Mouse (Mus musculus): ENCODE results near the gene Rhbdd1. TPM values are rescaled to one million over a fixed set of nuclear protein-coding genes. Genes with fewer than 3 reads are reported as not detected.

Gene Rhbdd1
- polyA plus RNA-seq, 1 experiment from 2014 or later: 12.1 TPM

DNA sequence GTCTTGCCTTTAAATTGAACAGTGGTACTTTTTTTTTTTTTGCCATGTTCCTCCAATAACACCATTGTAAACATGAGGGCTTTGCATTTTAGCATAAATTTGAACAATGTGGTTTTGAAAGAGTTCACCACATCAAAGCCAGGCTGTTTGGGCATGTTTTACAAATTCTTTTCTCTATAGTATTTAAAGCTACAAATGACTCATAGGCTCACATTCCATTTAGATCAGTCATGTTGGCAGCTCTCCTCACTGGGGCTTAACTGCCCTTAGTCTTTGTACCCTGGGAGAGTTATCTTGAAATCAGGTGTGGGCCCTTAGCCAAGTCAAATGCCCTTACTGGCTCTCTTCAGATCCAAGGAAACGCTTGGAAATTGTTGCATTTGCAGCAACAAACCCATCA, 112.8 kb downstream of the Rhbdd1 start:
- no peaks in the 10 kb centered on the region for H3K27me3 ChIP-seq (ENCODE audit: control insufficient read depth, insufficient read depth, low read length)
- WGBS: 25% methylated on average over 1 of the region's 1 CpGs
- no peak overlapping the region for H3K4me3 ChIP-seq (replicated peaks; ENCODE audit: low read length)
- H3K4me2 ChIP-seq (ENCODE audit: low read depth, low read length): no peak overlapping the region
- H3K9ac ChIP-seq (ENCODE audit: low read length): no peak overlapping the region
- ATAC-seq (ENCODE audit: insufficient read depth, low FRiP score): peak; percentile 88
- no peaks in the 10 kb centered on the region for H3K36me3 ChIP-seq (ENCODE audit: control insufficient read depth, insufficient read depth, low read length)
- peak overlapping the region; percentile 54 for H3K27ac ChIP-seq (ENCODE audit: low read length)
- no peaks in the 10 kb centered on the region for H3K9me3 ChIP-seq (replicated peaks; ENCODE audit: control insufficient read depth, low read length)
- H3K4me1 ChIP-seq (ENCODE audit: control insufficient read depth, insufficient read depth, low read length): peaks cover 6% of the 10 kb centered on the region; the same call in 1 of the 2 replicates

DNA sequence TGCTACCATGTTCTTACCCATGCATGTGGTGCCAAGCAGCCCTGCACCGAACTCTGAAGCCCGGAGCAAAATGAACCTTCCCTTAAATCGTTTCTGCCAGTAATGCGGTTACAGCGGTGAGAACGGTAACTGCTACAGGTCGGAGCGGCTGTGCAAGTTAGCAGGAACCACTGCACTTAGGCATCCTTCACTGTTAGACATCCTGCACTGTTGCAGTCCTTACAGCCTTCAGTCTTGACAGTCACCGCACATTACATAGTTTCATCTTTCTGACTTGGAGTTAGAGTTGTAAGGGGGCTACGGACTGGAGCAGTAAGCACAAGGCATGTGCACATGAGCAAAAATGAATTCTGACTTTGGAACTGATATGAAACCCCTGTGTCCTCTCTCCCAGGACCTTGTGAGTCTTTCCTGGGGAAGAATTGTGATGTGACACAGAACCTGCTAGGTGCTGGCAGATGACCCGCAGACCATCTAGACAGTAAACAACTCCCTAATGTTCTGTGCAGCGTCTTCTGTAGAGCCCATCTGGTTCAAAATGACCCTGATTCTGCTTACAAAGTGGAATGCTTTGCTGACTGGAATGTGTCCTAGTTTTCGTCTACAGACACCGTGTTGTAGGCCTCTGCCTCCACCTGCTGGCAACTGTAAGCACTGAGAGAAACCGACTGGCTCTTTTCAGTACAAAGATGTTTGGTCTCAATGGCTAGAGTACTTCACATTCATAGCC, 116.8 kb downstream of the Rhbdd1 start:
- H3K4me1 ChIP-seq (ENCODE audit: control insufficient read depth, insufficient read depth, low read length): peaks cover 6% of the 10 kb centered on the region; the same call in 1 of the 2 replicates
- H3K4me2 ChIP-seq (ENCODE audit: low read depth, low read length): no peak overlapping the region
- H3K27ac ChIP-seq (ENCODE audit: low read length): no peak overlapping the region
- ATAC-seq (ENCODE audit: insufficient read depth, low FRiP score): 0 out of 2 replicates have a peak, but pooled peaks have one; percentile 38
- no peak overlapping the region for H3K4me3 ChIP-seq (replicated peaks; ENCODE audit: low read length)
- WGBS: 57% methylated on average over 15 of the region's 15 CpGs
- H3K27me3 ChIP-seq (ENCODE audit: control insufficient read depth, insufficient read depth, low read length): no peaks in the 10 kb centered on the region
- H3K9me3 ChIP-seq (replicated peaks; ENCODE audit: control insufficient read depth, low read length): no peaks in the 10 kb centered on the region
- H3K36me3 ChIP-seq (ENCODE audit: control insufficient read depth, insufficient read depth, low read length): no peaks in the 10 kb centered on the region
- no peak overlapping the region for H3K9ac ChIP-seq (ENCODE audit: low read length)

DNA sequence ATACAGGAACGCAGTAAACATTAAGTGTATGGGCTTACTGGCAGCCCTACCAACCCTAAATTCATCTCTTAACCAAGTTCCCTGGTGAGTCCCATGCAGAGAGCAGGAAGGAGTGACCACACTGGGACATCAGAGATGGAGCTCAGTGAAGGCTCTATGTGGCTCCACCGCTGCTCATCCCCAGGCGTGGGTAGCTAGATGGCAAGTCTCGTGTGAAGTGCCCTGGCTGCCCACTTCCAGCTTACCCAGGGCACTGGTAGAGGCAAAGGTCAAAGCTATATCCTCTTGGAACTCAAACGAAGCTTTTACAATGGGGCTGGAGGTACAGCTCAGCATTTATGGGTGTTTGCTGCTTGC, 117.4 kb downstream of the Rhbdd1 start:
- Histone ChIP-seq H3K4me3 (replicated peaks; ENCODE audit: low read length) (no peak overlapping the region), H3K9me3 (replicated peaks; ENCODE audit: control insufficient read depth, low read length) (no peaks in the 10 kb centered on the region), H3K4me1 (ENCODE audit: control insufficient read depth, insufficient read depth, low read length) (peaks cover 5% of the 10 kb centered on the region; the same call in 1 of the 2 replicates), H3K36me3 (ENCODE audit: control insufficient read depth, insufficient read depth, low read length) (no peaks in the 10 kb centered on the region), H3K9ac (ENCODE audit: low read length) (no peak overlapping the region), H3K27me3 (ENCODE audit: control insufficient read depth, insufficient read depth, low read length) (no peaks in the 10 kb centered on the region), H3K27ac (ENCODE audit: low read length) (no peak overlapping the region), H3K4me2 (ENCODE audit: low read depth, low read length) (no peak overlapping the region)
- no peak for ATAC-seq (ENCODE audit: insufficient read depth, low FRiP score)
- WGBS: 74% methylated on average over 5 of the region's 5 CpGs

DNA sequence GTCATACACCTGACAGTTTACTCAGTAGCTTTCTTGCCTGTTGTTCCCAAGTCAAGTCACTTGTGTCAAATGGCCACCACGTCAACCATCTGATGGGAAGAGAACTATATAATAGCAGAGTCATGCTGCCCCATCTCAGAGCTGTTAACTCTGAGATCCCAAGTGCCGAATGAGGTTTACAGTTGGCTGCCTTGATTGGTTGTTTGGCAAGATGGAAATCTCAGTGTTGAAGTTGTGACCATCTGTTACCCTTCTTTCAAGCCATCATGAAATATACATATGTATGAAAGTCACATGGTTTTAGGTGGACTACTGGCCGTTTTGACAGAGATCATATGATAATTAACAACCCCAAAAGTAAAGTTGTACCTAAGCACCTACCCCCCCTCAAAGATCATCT, 121.0 kb downstream of the Rhbdd1 start:
- Histone ChIP-seq H3K27me3 (ENCODE audit: control insufficient read depth, insufficient read depth, low read length) (no peaks in the 10 kb centered on the region), H3K36me3 (ENCODE audit: control insufficient read depth, insufficient read depth, low read length) (no peaks in the 10 kb centered on the region), H3K4me2 (ENCODE audit: low read depth, low read length) (no peak overlapping the region), H3K27ac (ENCODE audit: low read length) (no peak overlapping the region), H3K4me3 (replicated peaks; ENCODE audit: low read length) (no peak overlapping the region), H3K4me1 (ENCODE audit: control insufficient read depth, insufficient read depth, low read length) (no peaks in the 10 kb centered on the region), H3K9me3 (replicated peaks; ENCODE audit: control insufficient read depth, low read length) (no peaks in the 10 kb centered on the region), H3K9ac (ENCODE audit: low read length) (no peak overlapping the region)
- no peak for ATAC-seq (ENCODE audit: insufficient read depth, low FRiP score)
- WGBS: 78% methylated on average over 3 of the region's 3 CpGs

DNA sequence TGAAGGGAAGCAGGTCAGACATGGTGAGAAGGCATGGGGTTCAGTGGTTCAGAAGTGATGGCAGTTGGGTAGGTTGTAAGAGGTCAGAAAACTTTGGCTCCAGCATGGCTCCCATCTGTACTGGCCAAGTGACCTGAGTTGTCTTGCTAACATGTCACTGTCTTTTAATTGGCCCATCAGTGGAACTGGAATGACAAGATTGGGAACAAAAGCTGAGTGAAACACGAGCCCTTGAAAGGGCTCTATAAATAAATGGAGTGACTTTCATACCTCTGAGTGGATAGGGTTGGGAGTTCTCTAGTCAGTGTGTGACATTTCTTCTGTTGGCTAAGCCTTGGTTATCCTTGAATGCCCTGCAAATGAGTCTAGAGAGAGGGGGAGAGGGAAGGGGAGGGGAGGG, 123.9 kb downstream of the Rhbdd1 start:
- no peak overlapping the region for H3K9ac ChIP-seq (ENCODE audit: low read length)
- H3K27me3 ChIP-seq (ENCODE audit: control insufficient read depth, insufficient read depth, low read length): no peaks in the 10 kb centered on the region
- WGBS: 49% methylated on average over 1 of the region's 1 CpGs
- no peak overlapping the region for H3K27ac ChIP-seq (ENCODE audit: low read length)
- no peak overlapping the region for H3K4me2 ChIP-seq (ENCODE audit: low read depth, low read length)
- no peaks in the 10 kb centered on the region for H3K9me3 ChIP-seq (replicated peaks; ENCODE audit: control insufficient read depth, low read length)
- no peaks in the 10 kb centered on the region for H3K36me3 ChIP-seq (ENCODE audit: control insufficient read depth, insufficient read depth, low read length)
- ATAC-seq (ENCODE audit: insufficient read depth, low FRiP score): no peak
- H3K4me1 ChIP-seq (ENCODE audit: control insufficient read depth, insufficient read depth, low read length): no peaks in the 10 kb centered on the region
- no peak overlapping the region for H3K4me3 ChIP-seq (replicated peaks; ENCODE audit: low read length)

DNA sequence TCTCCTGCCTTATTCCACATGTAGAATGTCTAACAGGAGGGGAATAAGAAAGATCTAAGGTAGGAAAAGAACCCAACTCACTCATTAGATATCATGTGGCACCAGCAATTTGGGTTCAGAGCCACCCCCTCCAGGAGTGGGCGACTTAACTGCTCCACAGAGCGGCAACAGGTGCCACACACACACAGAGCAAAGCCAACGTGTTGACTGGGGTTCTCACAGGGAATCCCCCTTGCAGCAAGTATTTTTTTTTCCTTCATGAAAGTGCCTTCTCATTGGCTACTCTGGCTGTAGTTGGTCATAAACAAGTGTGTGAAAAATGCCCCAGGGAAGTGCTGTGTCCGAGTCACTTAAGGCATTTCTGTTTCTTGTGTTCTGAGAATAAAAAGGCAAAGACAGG, 127.3 kb downstream of the Rhbdd1 start:
- no peak overlapping the region for H3K27ac ChIP-seq (ENCODE audit: low read length)
- H3K36me3 ChIP-seq (ENCODE audit: control insufficient read depth, insufficient read depth, low read length): no peaks in the 10 kb centered on the region
- ATAC-seq (ENCODE audit: insufficient read depth, low FRiP score): no peak

DNA sequence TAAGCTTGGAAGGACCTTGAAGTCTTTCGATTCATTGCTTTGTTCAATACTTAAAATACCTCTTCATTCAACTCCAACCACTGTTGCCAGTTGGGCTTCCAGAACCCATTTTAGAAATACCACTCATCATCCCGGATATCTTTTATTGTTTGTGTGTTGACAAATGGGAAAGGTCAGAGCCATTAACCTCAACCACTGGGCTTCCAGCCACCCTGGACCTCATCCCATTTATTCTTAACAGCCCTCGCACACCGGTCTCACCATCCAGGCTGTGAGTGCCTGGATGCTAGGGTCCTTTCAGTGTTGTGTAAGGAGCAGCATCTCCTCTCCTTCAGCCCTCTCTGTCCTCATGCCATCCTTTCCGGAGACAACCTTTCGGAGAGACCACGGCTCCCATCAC, 129.8 kb downstream of the Rhbdd1 start:
- ATAC-seq (ENCODE audit: insufficient read depth, low FRiP score): no peak
- no peaks in the 10 kb centered on the region for H3K9me3 ChIP-seq (replicated peaks; ENCODE audit: control insufficient read depth, low read length)
- no peak overlapping the region for H3K4me3 ChIP-seq (replicated peaks; ENCODE audit: low read length)
- no peak overlapping the region for H3K27ac ChIP-seq (ENCODE audit: low read length)
- no peak overlapping the region for H3K4me2 ChIP-seq (ENCODE audit: low read depth, low read length)
- WGBS: 73% methylated on average over 7 of the region's 7 CpGs
- no peaks in the 10 kb centered on the region for H3K4me1 ChIP-seq (ENCODE audit: control insufficient read depth, insufficient read depth, low read length)
- no peaks in the 10 kb centered on the region for H3K36me3 ChIP-seq (ENCODE audit: control insufficient read depth, insufficient read depth, low read length)
- no peak overlapping the region for H3K9ac ChIP-seq (ENCODE audit: low read length)
- H3K27me3 ChIP-seq (ENCODE audit: control insufficient read depth, insufficient read depth, low read length): no peaks in the 10 kb centered on the region

More for the DNA sequence above, 127.3 kb downstream of the Rhbdd1 start:
- no peak overlapping the region for H3K4me2 ChIP-seq (ENCODE audit: low read depth, low read length)
- H3K4me3 ChIP-seq (replicated peaks; ENCODE audit: low read length): no peak overlapping the region
- WGBS: 64% methylated on average over 4 of the region's 4 CpGs
- H3K9ac ChIP-seq (ENCODE audit: low read length): no peak overlapping the region
- H3K9me3 ChIP-seq (replicated peaks; ENCODE audit: control insufficient read depth, low read length): no peaks in the 10 kb centered on the region
- no peaks in the 10 kb centered on the region for H3K4me1 ChIP-seq (ENCODE audit: control insufficient read depth, insufficient read depth, low read length)
- no peaks in the 10 kb centered on the region for H3K27me3 ChIP-seq (ENCODE audit: control insufficient read depth, insufficient read depth, low read length)

DNA sequence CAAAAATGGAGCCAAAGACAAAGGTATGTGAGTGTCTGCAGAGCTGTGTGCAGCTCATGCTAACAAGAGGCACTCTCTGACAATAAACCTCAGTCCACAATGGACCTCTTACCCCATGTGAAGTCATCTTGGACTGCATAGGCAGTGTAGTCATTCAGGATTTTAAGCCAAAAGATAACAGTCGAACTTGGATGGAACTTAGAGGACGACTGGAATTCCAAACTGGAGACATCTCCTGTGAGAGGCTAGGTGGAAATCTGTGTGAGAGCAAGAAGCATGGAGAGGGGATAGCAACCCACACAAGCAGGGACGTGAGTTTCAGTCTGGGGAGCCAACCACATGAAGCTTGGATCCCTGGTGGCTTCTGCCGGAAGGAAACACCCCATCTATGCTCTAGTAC, 133.6 kb downstream of the Rhbdd1 start:
- no peaks in the 10 kb centered on the region for H3K9me3 ChIP-seq (replicated peaks; ENCODE audit: control insufficient read depth, low read length)
- no peaks in the 10 kb centered on the region for H3K4me1 ChIP-seq (ENCODE audit: control insufficient read depth, insufficient read depth, low read length)
- no peak overlapping the region for H3K27ac ChIP-seq (ENCODE audit: low read length)
- no peak for ATAC-seq (ENCODE audit: insufficient read depth, low FRiP score)
- no peaks in the 10 kb centered on the region for H3K27me3 ChIP-seq (ENCODE audit: control insufficient read depth, insufficient read depth, low read length)
- no peak overlapping the region for H3K4me2 ChIP-seq (ENCODE audit: low read depth, low read length)
- WGBS: 77% methylated on average over 4 of the region's 4 CpGs
- no peak overlapping the region for H3K4me3 ChIP-seq (replicated peaks; ENCODE audit: low read length)
- no peak overlapping the region for H3K9ac ChIP-seq (ENCODE audit: low read length)
- H3K36me3 ChIP-seq (ENCODE audit: control insufficient read depth, insufficient read depth, low read length): no peaks in the 10 kb centered on the region

DNA sequence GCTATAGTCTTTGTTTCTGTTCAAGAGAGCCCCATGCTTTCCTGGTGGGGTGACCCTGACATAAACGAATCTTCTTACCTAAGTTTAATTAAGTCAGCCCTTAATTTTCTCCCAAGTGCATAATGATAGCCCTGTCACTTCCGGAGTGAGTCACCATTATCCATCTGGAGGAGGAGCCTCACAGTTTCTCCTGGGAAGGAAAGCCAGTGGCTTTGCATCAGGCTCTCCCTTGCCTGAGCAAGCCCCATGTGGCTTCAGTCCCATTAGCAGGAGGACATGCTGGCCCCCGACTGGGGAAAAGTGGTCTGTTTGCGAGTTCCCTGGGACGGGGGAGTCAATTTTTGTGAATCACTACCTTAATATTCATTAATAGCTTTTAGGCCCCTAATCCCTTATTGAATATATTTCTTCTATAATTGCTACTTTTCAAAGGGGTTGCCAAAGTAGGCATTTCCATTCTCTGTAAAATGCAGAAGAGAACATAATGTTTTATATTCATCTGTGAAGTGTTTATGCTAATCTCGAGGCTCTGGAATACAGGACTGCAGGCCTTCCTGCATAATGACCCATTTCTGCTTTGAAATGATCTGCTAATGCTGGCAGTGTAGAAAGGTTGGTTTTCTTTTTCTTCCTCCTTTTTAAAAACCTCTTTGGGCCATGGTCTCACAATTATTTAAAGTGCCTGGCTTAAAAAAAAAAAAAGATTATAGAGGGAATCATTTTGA, 135.8 kb downstream of the Rhbdd1 start:
- H3K27me3 ChIP-seq (ENCODE audit: control insufficient read depth, insufficient read depth, low read length): no peaks in the 10 kb centered on the region
- no peak overlapping the region for H3K4me3 ChIP-seq (replicated peaks; ENCODE audit: low read length)
- 36% methylated on average over 6 of the region's 6 CpGs for WGBS
- H3K9me3 ChIP-seq (replicated peaks; ENCODE audit: control insufficient read depth, low read length): no peaks in the 10 kb centered on the region
- no peaks in the 10 kb centered on the region for H3K36me3 ChIP-seq (ENCODE audit: control insufficient read depth, insufficient read depth, low read length)
- no peak overlapping the region for H3K4me2 ChIP-seq (ENCODE audit: low read depth, low read length)
- H3K27ac ChIP-seq (ENCODE audit: low read length): no peak overlapping the region
- no peak overlapping the region for H3K9ac ChIP-seq (ENCODE audit: low read length)
- ATAC-seq (ENCODE audit: insufficient read depth, low FRiP score): no peak
- no peaks in the 10 kb centered on the region for H3K4me1 ChIP-seq (ENCODE audit: control insufficient read depth, insufficient read depth, low read length)

All from stomach, embryonic 16.5 days (tissue).